Mouse (Mus musculus) gastrocnemius, postnatal 10 days (tissue): ENCODE results near the gene Shank3. TPM values are rescaled to one million over a fixed set of nuclear protein-coding genes. Genes with fewer than 3 reads are reported as not detected.

Experiments used
- DNase-seq: peaks from one replicate; pipeline ENCODE4 v3.0.0; 2021; ENCODE audit warnings: mixed read lengths
- total RNA-seq, 2 experiments: library from RNA; stranded (reverse); gene quantifications; 2 replicates each; pipeline ENCODE4 v1.2.3; 2021

Gene Shank3
- total RNA-seq, 2 experiments from 2014 or later, result 24.8 to 36.1 TPM

GRCm38 (mm10) chr15:89557179-89557995, 58.0 kb downstream of the Shank3 start:
- DNase-seq, result no peak

DNA sequence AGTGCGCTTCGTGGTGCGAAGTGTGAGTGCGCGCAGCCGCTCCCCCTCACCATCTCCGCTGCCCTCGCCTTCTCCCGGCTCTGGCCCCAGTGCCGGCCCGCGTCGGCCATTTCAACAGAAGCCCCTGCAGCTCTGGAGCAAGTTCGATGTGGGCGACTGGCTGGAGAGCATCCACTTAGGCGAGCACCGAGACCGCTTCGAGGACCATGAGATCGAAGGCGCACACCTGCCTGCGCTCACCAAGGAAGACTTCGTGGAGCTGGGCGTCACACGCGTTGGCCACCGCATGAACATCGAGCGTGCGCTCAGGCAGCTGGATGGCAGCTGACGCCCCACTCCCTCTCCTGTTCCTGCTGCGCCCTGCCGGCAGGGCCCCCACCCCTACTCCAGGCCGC, 58.6 kb downstream of the Shank3 start:
- no peak for DNase-seq

- no peak for DNase-seq
Observed at GRCm38 (mm10) chr15:89559202-89559731, 59.8 kb downstream of the Shank3 start.

DNA sequence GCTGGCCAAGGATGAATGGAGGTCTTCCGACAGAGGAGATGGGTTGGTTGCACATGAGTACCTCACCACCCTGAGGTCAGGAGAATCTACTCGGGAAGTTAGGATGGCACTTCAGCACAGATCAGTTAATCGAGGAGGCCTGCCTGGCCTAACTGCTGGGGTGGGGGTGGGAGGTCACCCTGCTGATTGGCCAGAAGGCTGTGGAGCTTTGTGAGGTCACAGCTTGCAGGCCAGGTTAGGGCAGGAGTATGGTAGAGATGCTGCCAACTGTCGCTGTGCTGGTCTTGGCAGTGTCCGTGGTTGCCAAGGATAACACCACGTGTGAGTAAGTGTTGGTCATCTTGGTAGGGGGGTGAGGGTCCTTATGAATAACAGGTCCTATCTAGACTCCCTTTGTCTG, 68.7 kb downstream of the Shank3 start, which contains the start of gene Acr:
Gene Acr (plus strand): TSS at position 213 of the 400 bp plus-strand sequence.
- no peak for DNase-seq

DNA sequence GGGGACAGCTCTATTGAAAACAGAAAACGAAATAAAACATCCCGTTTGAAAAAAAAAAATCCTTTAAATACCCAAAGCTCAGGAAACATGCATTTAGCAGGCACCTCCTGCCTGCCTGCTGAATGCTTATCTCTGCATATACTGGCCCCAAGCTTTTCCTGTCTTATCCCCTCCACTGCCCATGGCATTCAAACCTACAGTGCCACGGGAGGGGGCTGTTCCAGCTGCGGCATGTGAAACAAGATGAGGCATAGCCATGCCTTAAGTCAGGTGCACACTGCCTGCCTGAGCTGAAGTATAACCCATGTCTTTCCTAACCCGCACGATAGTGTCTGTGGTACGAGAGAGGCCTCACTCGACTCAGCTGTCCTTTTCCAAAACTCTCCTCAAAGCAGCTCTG, 72.7 kb downstream of the Shank3 start:
- no peak for DNase-seq

GRCm38 (mm10) chr15:89582494-89582893, 83.1 kb downstream of the Shank3 start:
- no peak for DNase-seq

DNA sequence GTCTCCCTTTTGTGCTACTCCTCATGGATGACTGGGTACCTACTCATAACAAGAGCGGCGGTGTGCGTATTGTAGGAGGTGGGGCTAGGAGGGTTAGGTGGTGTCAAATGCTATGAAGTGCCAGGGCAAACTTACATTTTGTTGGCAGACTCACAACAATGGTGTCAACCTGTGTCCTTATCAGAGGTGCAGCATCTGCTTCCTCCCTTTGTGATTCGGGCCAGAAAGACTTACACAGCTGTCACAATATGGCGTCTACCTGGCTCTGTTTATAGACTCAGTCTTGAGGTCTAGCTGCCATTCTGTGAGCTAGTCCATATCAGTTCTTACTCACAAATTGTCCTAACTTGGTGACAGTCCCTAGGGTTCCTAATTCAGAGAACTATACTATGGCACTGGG, 85.7 kb downstream of the Shank3 start:
- DNase-seq, result no peak

GRCm38 (mm10) chr15:89585631-89586030, 86.2 kb downstream of the Shank3 start:
- no peak for DNase-seq

GRCm38 (mm10) chr15:89589146-89589545, 89.7 kb downstream of the Shank3 start:
- no peak for DNase-seq

DNA sequence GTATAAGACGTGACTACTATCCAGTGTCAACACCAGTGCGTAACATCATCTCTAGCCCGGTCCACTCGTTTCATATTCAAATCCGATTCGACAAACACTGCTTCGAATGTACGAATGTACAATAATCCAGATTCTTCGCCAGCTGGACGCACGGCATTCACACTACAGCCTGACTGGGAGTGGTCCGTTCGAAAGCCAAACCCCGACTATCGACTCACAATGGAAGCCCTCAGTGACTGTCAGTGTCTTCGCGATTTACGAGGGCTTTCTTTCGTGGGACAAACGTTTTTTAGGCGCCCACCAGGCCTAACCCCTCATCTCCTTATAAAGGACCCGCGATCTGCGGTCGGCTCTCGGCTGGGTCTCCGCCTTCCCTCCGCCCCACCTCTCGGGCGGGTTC, 91.9 kb downstream of the Shank3 start:
- DNase-seq, result no peak

- peak; percentile 88 for DNase-seq
Observed at GRCm38 (mm10) chr15:89591723-89592455, 92.5 kb downstream of the Shank3 start, which contains the start of gene Rabl2. Gene Rabl2 (minus strand): TSS chr15:89591923.

DNA sequence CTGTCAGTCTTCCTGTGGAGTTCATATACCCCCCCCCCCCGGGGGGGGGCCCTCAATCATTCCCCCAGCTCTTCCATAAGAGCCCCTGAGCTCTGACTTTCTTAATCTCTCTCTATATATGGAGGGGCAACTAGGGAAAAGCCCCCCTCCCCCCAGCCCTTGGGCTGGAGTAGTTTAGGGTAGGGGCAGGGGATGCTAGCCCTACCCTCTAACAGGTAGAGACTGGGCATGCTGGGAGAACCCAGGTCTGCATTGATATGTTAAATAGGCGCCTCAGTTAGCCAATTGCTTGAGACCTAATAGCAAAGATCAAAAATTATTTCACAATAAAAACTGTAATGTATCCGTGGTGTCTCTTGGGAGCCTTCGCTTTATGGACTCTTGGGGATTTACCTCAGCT, 93.1 kb downstream of the Shank3 start:
- DNase-seq, result no peak

DNA sequence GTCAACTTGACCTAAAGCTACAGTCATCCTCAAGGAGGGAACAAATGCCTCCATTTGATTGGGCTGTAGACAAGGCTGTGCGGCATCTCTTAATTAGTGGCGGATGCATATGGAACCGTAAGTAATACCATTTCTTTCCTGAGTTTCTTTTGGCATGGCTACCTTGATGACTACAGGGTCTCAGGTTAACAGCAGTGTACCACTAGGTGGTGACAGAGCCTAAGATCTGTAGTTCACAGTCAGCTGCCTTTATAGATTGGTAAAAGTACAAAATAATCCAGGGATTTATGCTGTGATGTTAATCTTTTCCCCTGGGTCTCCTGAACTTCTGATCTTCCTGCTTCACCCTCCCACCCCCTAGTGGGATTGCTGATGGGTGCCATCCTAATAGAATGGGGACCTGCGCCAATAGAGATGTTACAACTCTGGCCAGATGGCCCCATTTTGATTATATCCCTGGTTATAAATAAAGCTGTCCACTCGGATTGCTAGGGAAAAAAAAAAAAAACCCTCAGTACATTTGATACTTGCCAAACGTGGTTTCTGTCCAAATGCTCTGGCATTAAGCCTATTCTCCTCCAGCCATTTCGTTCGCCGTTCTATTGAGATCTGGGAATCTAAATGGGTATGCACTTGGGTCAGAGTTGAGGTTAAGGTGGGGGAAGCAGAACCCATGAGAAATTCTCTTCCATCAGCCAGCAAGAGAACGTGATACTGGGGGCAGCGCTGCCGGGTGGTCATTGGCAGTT, 106.6 kb downstream of the Shank3 start:
- DNase-seq, result no peak

- no peak for DNase-seq
Observed at GRCm38 (mm10) chr15:89607480-89607879, 108.1 kb downstream of the Shank3 start.

DNA sequence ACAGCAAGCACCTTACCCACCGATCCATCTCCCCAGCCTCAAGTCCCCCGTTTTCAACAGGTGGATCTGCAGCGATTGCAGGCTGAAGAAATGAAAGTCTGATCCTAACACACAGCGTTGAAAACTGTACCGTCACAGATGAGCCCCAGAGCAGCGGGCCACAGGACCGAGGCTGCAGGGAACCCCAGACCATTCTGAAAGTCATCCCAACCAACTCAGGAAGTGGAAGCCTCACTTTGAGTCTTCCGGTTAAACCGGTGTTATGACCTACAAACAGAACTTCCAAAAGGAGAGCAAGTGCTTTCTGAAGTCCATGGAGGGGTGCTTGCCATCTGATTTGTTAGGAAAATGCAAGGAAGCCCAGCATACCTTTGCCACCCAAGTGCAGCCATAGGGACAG, 108.5 kb downstream of the Shank3 start:
- no peak for DNase-seq

Other genes with a start within 250 kb of the Shank3 start
- 10 to 100 TPM; 50.1 to 70.5 TPM for gene Sbf1, start 184.3 kb upstream of the Shank3 start, total RNA-seq
- not detected for gene Adm2, start 176.9 kb upstream of the Shank3 start, total RNA-seq
- not detected for gene Miox, start 165.2 kb upstream of the Shank3 start, total RNA-seq
- gene Lmf2, start 144.0 kb upstream of the Shank3 start, total RNA-seq, result 10 to 100 TPM; 22.4 to 25.5 TPM
- gene Ncaph2, start 143.9 kb upstream of the Shank3 start, total RNA-seq, result 10 to 100 TPM; 50.5 to 55.8 TPM
- gene Sco2, start 125.8 kb upstream of the Shank3 start, total RNA-seq, result 10 to 100 TPM; 14.2 to 14.6 TPM
- gene Tymp, start 122.6 kb upstream of the Shank3 start, total RNA-seq, result under 1 TPM; 0.38 to 0.50 TPM
- 1 to 10 TPM in 1 of 2 experiments, under 1 TPM in 1; 0.68 to 1.6 TPM for gene Odf3b, start 120.3 kb upstream of the Shank3 start, total RNA-seq
- gene Klhdc7b, start 114.7 kb upstream of the Shank3 start, total RNA-seq, result not detected
- gene Syce3, start 89.1 kb upstream of the Shank3 start, total RNA-seq, result not detected
- 100 to 1,000 TPM; 204 to 222 TPM for gene Cpt1b, start 73.8 kb upstream of the Shank3 start, total RNA-seq
- gene C730034F03Rik, start 70.0 kb upstream of the Shank3 start, total RNA-seq, result under 1 TPM; 0.38 to 0.88 TPM
- under 1 TPM; 0.66 to 0.81 TPM for gene Gm44502, start 69.9 kb upstream of the Shank3 start, total RNA-seq
- gene Chkb, start 69.7 kb upstream of the Shank3 start, total RNA-seq, result 10 to 100 TPM; 21.4 to 40.0 TPM
- under 1 TPM; 0.23 to 0.26 TPM for gene Mapk8ip2, start 45.7 kb upstream of the Shank3 start, total RNA-seq
- gene Arsa, start 22.2 kb upstream of the Shank3 start, total RNA-seq, result 10 to 100 TPM in 1 of 2 experiments, 1 to 10 TPM in 1; 6.5 to 11.0 TPM
- under 1 TPM; 0.54 TPM for gene Acr, start 68.7 kb downstream of the Shank3 start, total RNA-seq
- 1 to 10 TPM; 3.8 to 6.2 TPM for gene Rabl2, start 92.3 kb downstream of the Shank3 start, total RNA-seq